Comparison of ENCODE assay signal across 13 mouse cellular contexts in the genomic region with DNA sequence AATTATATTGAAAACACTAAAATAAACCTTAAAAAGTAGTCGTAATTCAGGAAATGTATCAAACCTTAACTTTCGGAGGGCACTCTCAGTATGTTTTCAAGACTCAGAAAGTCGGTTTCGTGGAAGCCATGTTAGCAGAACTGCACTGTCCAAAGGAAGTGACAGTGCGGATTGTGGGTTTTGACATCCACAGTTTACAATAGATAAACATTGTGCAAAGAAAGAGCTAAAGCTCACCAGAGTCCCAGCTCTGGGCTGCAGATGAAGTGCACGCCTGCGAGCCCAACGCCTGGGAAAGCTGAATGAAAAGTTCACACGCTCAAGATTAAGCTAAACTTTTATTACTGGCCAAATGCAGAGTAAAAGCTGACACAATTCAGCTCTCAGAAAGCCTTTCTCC. TPM values are rescaled to one million over a fixed set of nuclear protein-coding genes. Genes with fewer than 3 reads are reported as not detected.
DNase-seq lines count a peak whose midpoint lies in the region; ATAC-seq and TF ChIP-seq lines count a peak whose summit lies in the region.
"Had no signal": no experiment of that assay in that cellular context is flagged by ENCODE, and none has a peak within 500 bp of the region (broad histone marks: within the 10 kb centered on the region; RNA-seq: fewer than 3 reads in every experiment).

No protein-coding gene starts in this region.

- no peaks in the 10 kb centered on the region for H3K36me3 ChIP-seq in intestine, embryonic 16.5 days (ENCODE audit: control insufficient read depth, insufficient read depth, low read length)
- no peaks in the 10 kb centered on the region for H3K36me3 ChIP-seq in intestine, postnatal 0 days (ENCODE audit: control insufficient read depth, insufficient read depth)
- H3K36me3 ChIP-seq in liver, adult 2 months (ENCODE audit: control insufficient read depth, insufficient read depth, low read length) = no peaks in the 10 kb centered on the region
- H3K36me3 ChIP-seq in megakaryocyte, embryonic 14.5 days (replicated peaks; ENCODE audit: low read length) = peaks cover 38% of the 10 kb centered on the region
- peaks cover 4% of the 10 kb centered on the region for H3K36me3 ChIP-seq in embryonic facial prominence, embryonic 10.5 days (replicated peaks)
- no peaks in the 10 kb centered on the region for H3K36me3 ChIP-seq in stomach, postnatal 0 days (ENCODE audit: control insufficient read depth, insufficient read depth, low read length)
- H3K36me3 ChIP-seq: heart, embryonic 15.5 days; midbrain, embryonic 12.5 days had no signal

- no peaks in the 10 kb centered on the region for H3K4me1 ChIP-seq in intestine, embryonic 16.5 days (ENCODE audit: control insufficient read depth, insufficient read depth, low read length)
- no peaks in the 10 kb centered on the region for H3K4me1 ChIP-seq in intestine, postnatal 0 days (replicated peaks; ENCODE audit: control insufficient read depth, insufficient read depth, low read length)
- peaks cover 17% of the 10 kb centered on the region for H3K4me1 ChIP-seq in liver, adult 2 months (ENCODE audit: control insufficient read depth, insufficient read depth, low read length)
- peaks cover 65% of the 10 kb centered on the region for H3K4me1 ChIP-seq in megakaryocyte, embryonic 14.5 days
- H3K4me1 ChIP-seq in embryonic facial prominence, embryonic 10.5 days = no peaks in the 10 kb centered on the region
- H3K4me1 ChIP-seq in stomach, postnatal 0 days (replicated peaks; ENCODE audit: control insufficient read depth, insufficient read depth) = no peaks in the 10 kb centered on the region

- 0 out of 2 replicates have a peak, but pooled peaks have one; percentile 42 for ATAC-seq in intestine, embryonic 16.5 days
- ATAC-seq in intestine, postnatal 0 days = no peak
- ATAC-seq in stomach, postnatal 0 days (ENCODE audit: low FRiP score, low TSS enrichment) = no peak

- TF ChIP-seq EP300 in stomach, postnatal 0 days (optimal IDR thresholded peaks at IDR 0.05) = no peak

- no peaks in the 10 kb centered on the region for H3K27me3 ChIP-seq in intestine, embryonic 16.5 days (replicated peaks; ENCODE audit: control insufficient read depth, insufficient read depth, low read length)
- H3K27me3 ChIP-seq in intestine, postnatal 0 days (replicated peaks; ENCODE audit: control insufficient read depth, insufficient read depth, low read length) = no peaks in the 10 kb centered on the region
- no peaks in the 10 kb centered on the region for H3K27me3 ChIP-seq in liver, adult 2 months (ENCODE audit: control insufficient read depth, insufficient read depth, low read length)
- H3K27me3 ChIP-seq in megakaryocyte, embryonic 14.5 days (replicated peaks) = no peaks in the 10 kb centered on the region
- no peaks in the 10 kb centered on the region for H3K27me3 ChIP-seq in embryonic facial prominence, embryonic 10.5 days (replicated peaks; ENCODE audit: low read depth, poor library complexity, severe bottlenecking)
- no peaks in the 10 kb centered on the region for H3K27me3 ChIP-seq in stomach, postnatal 0 days (ENCODE audit: control insufficient read depth, insufficient read depth, low read length)
- H3K27me3 ChIP-seq: heart, embryonic 15.5 days; midbrain, embryonic 12.5 days had no signal

- H3K4me2 ChIP-seq in intestine, embryonic 16.5 days (ENCODE audit: low read depth, low read length) = no peak overlapping the region
- H3K4me2 ChIP-seq in intestine, postnatal 0 days (replicated peaks; ENCODE audit: low read depth) = no peak overlapping the region
- H3K4me2 ChIP-seq in stomach, postnatal 0 days (replicated peaks; ENCODE audit: low read depth) = no peak overlapping the region
- H3K4me2 ChIP-seq: heart, embryonic 15.5 days; midbrain, embryonic 12.5 days had no signal

- 56% methylated on average over 9 of the region's 9 CpGs for WGBS in intestine, embryonic 16.5 days
- 46% methylated on average over 9 of the region's 9 CpGs for WGBS in intestine, postnatal 0 days
- 14% methylated on average over 9 of the region's 9 CpGs for WGBS in liver, adult 2 months
- WGBS in embryonic facial prominence, embryonic 10.5 days = 90% methylated on average over 9 of the region's 9 CpGs
- 44% methylated on average over 9 of the region's 9 CpGs for WGBS in stomach, postnatal 0 days

- no peaks in the 10 kb centered on the region for H3K9me3 ChIP-seq in intestine, embryonic 16.5 days (ENCODE audit: control insufficient read depth, low read length)
- H3K9me3 ChIP-seq in intestine, postnatal 0 days (ENCODE audit: control insufficient read depth) = no peaks in the 10 kb centered on the region
- H3K9me3 ChIP-seq in megakaryocyte, embryonic 14.5 days = no peaks in the 10 kb centered on the region
- H3K9me3 ChIP-seq in embryonic facial prominence, embryonic 10.5 days = no peaks in the 10 kb centered on the region
- no peaks in the 10 kb centered on the region for H3K9me3 ChIP-seq in stomach, postnatal 0 days (ENCODE audit: control insufficient read depth, low read length)
- H3K9me3 ChIP-seq: heart, embryonic 15.5 days; midbrain, embryonic 12.5 days had no signal

- peaks cover 33% of the 10 kb centered on the region; the same call in 1 of the 2 replicates for H3K79me2 ChIP-seq in liver, adult 2 months (ENCODE audit: control insufficient read depth, insufficient read depth, low read length)

- no peak for TF ChIP-seq POLR2A in liver, adult 2 months (IDR thresholded peaks at IDR 0.05; ENCODE audit: extremely low read depth, insufficient read depth, low read length)

- no peak for TF ChIP-seq CTCF in intestine, postnatal 0 days (IDR thresholded peaks at IDR 0.05; ENCODE audit: low read depth)
- TF ChIP-seq CTCF in liver, adult 2 months (IDR thresholded peaks at IDR 0.05; ENCODE audit: low read depth, low read length) = no peak
- TF ChIP-seq CTCF in stomach, postnatal 0 days (IDR thresholded peaks at IDR 0.05; ENCODE audit: low read depth) = no peak

- no peak overlapping the region for H3K9ac ChIP-seq in intestine, embryonic 16.5 days (ENCODE audit: low read depth, low read length)
- H3K9ac ChIP-seq in intestine, postnatal 0 days (ENCODE audit: low read depth, low read length) = no peak overlapping the region
- H3K9ac ChIP-seq in liver, adult 2 months (ENCODE audit: low read depth, low read length) = no peak overlapping the region
- H3K9ac ChIP-seq in stomach, postnatal 0 days (ENCODE audit: low read length) = no peak overlapping the region
- H3K9ac ChIP-seq: heart, embryonic 15.5 days; midbrain, embryonic 12.5 days had no signal

- peak; percentile 29 for DNase-seq in T-cell, adult 2 months (ENCODE audit: low spot score)
- DNase-seq in liver, adult 2 months (ENCODE audit: extremely low read depth, low read depth, low spot score) = peak; percentile 68
- no peak for DNase-seq in cerebellum, adult 11 months
- no peak for DNase-seq in embryonic facial prominence, embryonic 10.5 days (ENCODE audit: low spot score)
- no peak for DNase-seq in stomach, postnatal 0 days (ENCODE audit: low spot score)
- DNase-seq: embryo, embryonic 11 days; gastrocnemius, postnatal 14 days; kidney, postnatal 4 days had no signal

- H3K4me3 ChIP-seq in intestine, embryonic 16.5 days (ENCODE audit: low read length) = no peak overlapping the region
- H3K4me3 ChIP-seq in intestine, postnatal 0 days (ENCODE audit: low read depth, low read length) = no peak overlapping the region
- no peak overlapping the region for H3K4me3 ChIP-seq in liver, adult 2 months (ENCODE audit: insufficient read depth, low read depth, low read length)
- H3K4me3 ChIP-seq in megakaryocyte, embryonic 14.5 days (replicated peaks) = peak overlapping the region; percentile 85
- H3K4me3 ChIP-seq in embryonic facial prominence, embryonic 10.5 days = no peak overlapping the region
- no peak overlapping the region for H3K4me3 ChIP-seq in stomach, postnatal 0 days (ENCODE audit: low read depth, low read length)
- H3K4me3 ChIP-seq: heart, embryonic 15.5 days; midbrain, embryonic 12.5 days had no signal

- no peak overlapping the region for H3K27ac ChIP-seq in intestine, embryonic 16.5 days (ENCODE audit: low read length)
- H3K27ac ChIP-seq in intestine, postnatal 0 days (ENCODE audit: low read depth, low read length) = no peak overlapping the region
- no peak overlapping the region; the same call in 1 of the 2 replicates for H3K27ac ChIP-seq in liver, adult 2 months (replicated peaks; ENCODE audit: insufficient read depth, low read depth, low read length)
- H3K27ac ChIP-seq in embryonic facial prominence, embryonic 10.5 days (replicated peaks) = no peak overlapping the region
- H3K27ac ChIP-seq in stomach, postnatal 0 days (replicated peaks) = no peak overlapping the region
- H3K27ac ChIP-seq: heart, embryonic 15.5 days; midbrain, embryonic 12.5 days had no signal

RNA-seq across cellular contexts. Expression of a gene that starts 18.9 kb away (rescaled TPM):
- 40.4 and 42.7 TPM in 2 replicates for polyA plus RNA-seq in intestine, embryonic 16.5 days (2015; fragmentation: Nextera tagmentation; extraction: Ambion mirVana)
- polyA plus RNA-seq in intestine, postnatal 0 days (2015; fragmentation: Nextera tagmentation; extraction: Ambion mirVana) = 62.6 and 63.5 TPM in 2 replicates
- total RNA-seq in liver, adult 2 months (2014; rRNA removed) = 43.8 and 50.8 TPM in 2 replicates
- polyA plus RNA-seq in liver, adult 2 months (2012; rRNA removed) = 10.4 and 10.5 TPM in 2 replicates
- 9.8 and 28.2 TPM in 2 replicates for polyA plus RNA-seq in megakaryocyte, embryonic 14.5 days (2012; ENCODE audit: insufficient read depth, low replicate concordance)
- 15.8 and 16.7 TPM in 2 replicates for polyA plus RNA-seq in embryonic facial prominence, embryonic 10.5 days (2016; fragmentation: Nextera tagmentation; extraction: Ambion mirVana)
- polyA plus RNA-seq in stomach, postnatal 0 days (2015; fragmentation: Nextera tagmentation; extraction: Ambion mirVana) = 69.0 and 76.5 TPM in 2 replicates

RNA-seq across cellular contexts. Expression of a gene that starts 57.9 kb away (rescaled TPM):
- polyA plus RNA-seq in intestine, embryonic 16.5 days (2015; fragmentation: Nextera tagmentation; extraction: Ambion mirVana) = 21.6 and 22.9 TPM in 2 replicates
- 31.6 and 33.5 TPM in 2 replicates for polyA plus RNA-seq in intestine, postnatal 0 days (2015; fragmentation: Nextera tagmentation; extraction: Ambion mirVana)
- 18.5 and 19.7 TPM in 2 replicates for total RNA-seq in liver, adult 2 months (2014; rRNA removed)
- polyA plus RNA-seq in liver, adult 2 months (2012; rRNA removed) = 6.2 and 6.3 TPM in 2 replicates
- 0.89 and 1.7 TPM in 2 replicates for polyA plus RNA-seq in megakaryocyte, embryonic 14.5 days (2012; ENCODE audit: insufficient read depth, low replicate concordance)
- 30.5 and 30.7 TPM in 2 replicates for polyA plus RNA-seq in embryonic facial prominence, embryonic 10.5 days (2016; fragmentation: Nextera tagmentation; extraction: Ambion mirVana)
- 27.0 TPM in 2 replicates for polyA plus RNA-seq in stomach, postnatal 0 days (2015; fragmentation: Nextera tagmentation; extraction: Ambion mirVana)

Comparison
In these comparisons a context has a peak if more than half of its experiments do, and no peak if none do; other contexts are left out.
1. DNase-seq: peak in T-cell, adult 2 months (single experiment) and liver, adult 2 months (single experiment); none in cerebellum, adult 11 months (single experiment), embryonic facial prominence, embryonic 10.5 days (single experiment) and stomach, postnatal 0 days (single experiment).